Mouse (Mus musculus): Measurements from ENCODE around the gene Cry1.

DNA sequence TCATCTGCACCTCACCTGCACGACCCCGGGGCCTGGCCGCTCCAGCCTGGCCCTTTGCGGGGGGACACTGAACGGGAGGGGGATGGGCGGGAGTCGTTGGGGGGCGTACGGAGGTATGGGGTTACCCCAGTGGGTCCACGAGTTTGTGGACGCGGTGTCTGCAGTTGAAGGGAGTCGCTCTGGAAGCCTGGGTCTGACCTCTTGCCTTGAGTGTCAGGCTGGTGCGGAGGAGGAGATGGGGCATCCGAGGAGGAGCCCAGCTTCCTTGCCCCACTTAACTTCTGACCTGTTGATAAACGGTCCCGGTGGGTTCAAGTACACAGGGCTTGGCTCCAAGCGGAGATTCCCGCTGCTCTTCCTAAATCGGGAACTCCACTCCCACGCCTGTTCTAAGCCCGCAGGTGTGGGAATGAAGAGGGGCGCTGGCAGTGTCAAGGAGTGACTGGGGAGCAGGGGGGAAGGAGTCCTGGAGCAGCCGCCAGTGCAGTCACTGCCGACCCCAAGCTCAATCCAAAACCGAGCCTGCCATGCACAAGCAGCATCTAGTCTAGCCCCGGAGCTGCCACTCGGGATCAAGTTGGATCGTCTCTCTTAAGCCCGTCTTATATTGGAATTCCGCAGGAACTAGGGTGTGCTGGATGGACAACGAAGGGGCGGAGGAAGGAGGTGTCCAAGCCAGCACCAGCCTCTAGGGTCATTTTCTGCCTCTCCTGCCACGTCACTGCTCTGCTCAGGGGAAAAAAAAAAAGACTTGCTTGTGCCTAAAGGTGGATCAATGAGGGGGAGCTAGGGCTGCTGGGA, 81.6 kb downstream of the Cry1 start:
- TF ChIP-seq CTCF (IDR thresholded peaks at IDR 0.05; ENCODE audit: low read depth, low read length): no peak
- no peak for TF ChIP-seq POLR2A (IDR thresholded peaks at IDR 0.05; ENCODE audit: insufficient read depth, low read length)
